Mouse (Mus musculus) liver, postnatal 0 days (tissue): ENCODE measurements around the gene S100a9. TPM values are rescaled to one million over a fixed set of nuclear protein-coding genes. Genes with fewer than 3 reads are reported as not detected.

Source experiments
- ATAC-seq: fragments of 200-750 bp; cut with Nextera tagmentation; 2 replicates; pipeline ENCODE4 v1.8.0; 2017; ENCODE audit warnings: mild to moderate bottlenecking, moderate library complexity
- DNase-seq: peaks from one replicate; pipeline ENCODE4 v3.0.0-alpha.2; 2016
- H3K27ac ChIP-seq: fragments of 300-500 bp; sonication (generic); 2 replicates; pipeline ENCODE4 v1.5.1; 2014; ENCODE audit warnings: antibody characterized with exemption, moderate library complexity, mild to moderate bottlenecking, low read depth
- H3K27me3 ChIP-seq: fragments of 300-500 bp; sonication (generic); 2 replicates; pipeline ENCODE4 v1.6.1; 2014; ENCODE audit warnings: low read length, control low read depth, mixed read lengths; ENCODE audit not compliant: insufficient read depth
- H3K36me3 ChIP-seq: fragments of 300-500 bp; sonication (generic); replicated peaks from 2 replicates; pipeline ENCODE4 v1.6.1; 2014; ENCODE audit warnings: mild to moderate bottlenecking, control low read depth, low read length, moderate library complexity, mixed read lengths; ENCODE audit not compliant: insufficient read depth
- H3K4me1 ChIP-seq: fragments of 300-500 bp; sonication (generic); 2 replicates; pipeline ENCODE4 v1.6.1; 2014; ENCODE audit warnings: antibody characterized with exemption, mild to moderate bottlenecking, control low read depth; ENCODE audit not compliant: insufficient read depth
- H3K4me2 ChIP-seq: fragments of 300-500 bp; sonication (generic); 2 replicates; pipeline ENCODE4 v1.6.1; 2014; ENCODE audit warnings: low read depth, mild to moderate bottlenecking, low read length, moderate library complexity, mixed read lengths
- H3K4me3 ChIP-seq: fragments of 300-500 bp; sonication (generic); 2 replicates; pipeline ENCODE4 v1.5.1; 2014; ENCODE audit warnings: low read depth, low read length
- H3K9ac ChIP-seq: fragments of 300-500 bp; sonication (generic); replicated peaks from 2 replicates; pipeline ENCODE4 v1.6.1; 2014; ENCODE audit warnings: mild to moderate bottlenecking, moderate library complexity
- H3K9me3 ChIP-seq: fragments of 300-500 bp; sonication (generic); 2 replicates; pipeline ENCODE4 v1.6.1; 2016; ENCODE audit warnings: mild to moderate bottlenecking, control low read depth, low read length, mixed read lengths
- CTCF ChIP-seq: sonication (generic); IDR thresholded peaks from 2 replicates; pipeline ENCODE4 v1.5.1; 2016; ENCODE audit warnings: antibody characterized with exemption, low read depth
- EP300 ChIP-seq: IDR thresholded peaks from 2 replicates; pipeline ENCODE4 v1.6.1; 2016; ENCODE audit warnings: antibody characterized with exemption, low read depth, mild to moderate bottlenecking
- WGBS: fragments of 180-500 bp; shearing (Covaris S2); extraction: QIAGEN DNeasy Blood & Tissue Kit; methylation state at CpG from one replicate; pipeline ENCODE4 v1.1.7; 2014; ENCODE audit not compliant: insufficient replicate concordance; 5-methylcytosine and 5-hydroxymethylcytosine counted together
- polyA plus RNA-seq: library from polyadenylated mRNA; unstranded; fragments of >200 nt; fragmentation: Nextera tagmentation; extraction: Ambion mirVana; gene quantifications from 2 replicates; pipeline ENCODE4 v1.2.1, GENCODE M21; 2015

S100a9 gene
- polyA plus RNA-seq, 1 experiment from 2014 or later, result 2,494 TPM

- H3K27ac ChIP-seq, result no peak overlapping the region
- no peak overlapping the region for H3K9ac ChIP-seq
- no peaks in the 10 kb centered on the region for H3K36me3 ChIP-seq
- no peak for ATAC-seq
- DNase-seq, result peak; percentile 23
- H3K9me3 ChIP-seq, result no peaks in the 10 kb centered on the region
- H3K4me2 ChIP-seq, result no peak overlapping the region; the same call in 1 of the 2 replicates
- TF ChIP-seq CTCF (peak; percentile 53), EP300 (no peak)
- WGBS, result 52% methylated on average over 4 of the region's 4 CpGs
- H3K4me1 ChIP-seq, result no peaks in the 10 kb centered on the region
- no peaks in the 10 kb centered on the region for H3K27me3 ChIP-seq
- no peak overlapping the region for H3K4me3 ChIP-seq
Observed at GRCm38 (mm10) chr3:90657405-90657804, 38.1 kb downstream of the S100a9 start.

DNA sequence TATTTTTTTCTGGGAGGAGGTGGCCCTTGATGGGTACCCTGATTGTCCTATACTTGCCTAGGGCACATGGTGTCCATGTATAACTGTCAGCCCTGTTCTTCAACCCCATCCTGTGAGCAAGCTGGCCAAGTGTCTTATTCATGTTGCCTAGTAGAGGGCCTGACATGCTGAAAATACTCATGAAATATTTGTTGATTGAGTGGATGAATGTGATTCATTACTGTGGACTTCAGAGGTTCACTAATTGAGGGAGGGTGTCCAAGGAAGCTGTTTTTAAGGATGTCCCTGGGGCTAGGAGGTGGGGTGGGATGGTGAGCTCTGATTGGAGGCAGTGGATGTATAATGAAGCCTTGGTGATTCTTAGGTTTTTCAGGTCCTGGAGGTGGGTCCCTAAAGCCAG, 41.8 kb downstream of the S100a9 start, which contains the start of gene S100a7a:
S100a7a (plus strand) TSS at position 301 of the 400 bp plus-strand sequence.
- no peaks in the 10 kb centered on the region for H3K9me3 ChIP-seq
- no peaks in the 10 kb centered on the region for H3K4me1 ChIP-seq
- no peak for ATAC-seq
- no peaks in the 10 kb centered on the region for H3K27me3 ChIP-seq
- no peak for TF ChIP-seq EP300
- no peak for TF ChIP-seq CTCF
- no peak within 1 kb of the TSS for H3K4me3 ChIP-seq
- DNase-seq, result peak; percentile 2
- H3K36me3 ChIP-seq, result no peaks in the 10 kb centered on the region
- H3K4me2 ChIP-seq, result no peak within 1 kb of the TSS
- H3K27ac ChIP-seq, result no peak within 1 kb of the TSS
- no peak within 1 kb of the TSS for H3K9ac ChIP-seq

- H3K9me3 ChIP-seq, result no peaks in the 10 kb centered on the region
- ATAC-seq (no peak; the same call in 1 of the 2 replicates), DNase-seq (peak; percentile 62)
- no peaks in the 10 kb centered on the region for H3K4me1 ChIP-seq
- H3K4me2 ChIP-seq, result no peak overlapping the region
- no peaks in the 10 kb centered on the region for H3K36me3 ChIP-seq
- no peak overlapping the region for H3K9ac ChIP-seq
- H3K27ac ChIP-seq, result no peak overlapping the region
- 37% methylated on average over 5 of the region's 5 CpGs for WGBS
- H3K27me3 ChIP-seq, result no peaks in the 10 kb centered on the region
- H3K4me3 ChIP-seq, result no peak overlapping the region
- peak; percentile 79 for TF ChIP-seq CTCF
- no peak for TF ChIP-seq EP300
Observed at GRCm38 (mm10) chr3:90652878-90653508, 42.5 kb downstream of the S100a9 start.

- no peak for ATAC-seq
- H3K4me1 ChIP-seq, result no peaks in the 10 kb centered on the region
- H3K4me3 ChIP-seq, result no peak overlapping the region
- no peak overlapping the region for H3K27ac ChIP-seq
- no peaks in the 10 kb centered on the region for H3K27me3 ChIP-seq
- WGBS, result 72% methylated on average over 2 of the region's 2 CpGs
- TF ChIP-seq EP300, result no peak
- no peak for TF ChIP-seq CTCF
- no peaks in the 10 kb centered on the region for H3K36me3 ChIP-seq
- no peak overlapping the region for H3K9ac ChIP-seq
- no peaks in the 10 kb centered on the region for H3K9me3 ChIP-seq
- no peak overlapping the region for H3K4me2 ChIP-seq
- no peak for DNase-seq
Observed at GRCm38 (mm10) chr3:90649832-90650231, 45.7 kb downstream of the S100a9 start.

GRCm38 (mm10) chr3:90648981-90649380, 46.5 kb downstream of the S100a9 start:
- DNase-seq (no peak), ATAC-seq (no peak)

DNA sequence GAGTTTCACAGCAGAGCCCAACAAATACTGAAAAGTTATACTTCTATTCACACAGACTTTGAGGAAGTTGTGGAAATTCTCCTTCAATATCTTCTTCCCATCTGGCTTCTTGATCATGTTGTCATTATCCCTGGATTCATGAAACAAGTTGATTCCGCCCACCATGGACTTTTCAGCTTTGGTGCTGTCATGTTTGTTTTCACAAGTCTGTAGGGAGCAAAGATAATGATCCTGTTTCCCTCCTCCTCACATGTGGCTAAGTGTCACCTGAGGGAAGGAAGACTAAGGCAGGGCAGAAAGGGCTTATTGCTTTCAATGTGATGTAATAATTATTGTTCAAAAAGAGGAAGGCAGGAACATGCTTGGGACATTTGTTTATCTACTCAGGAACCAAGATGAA, 48.2 kb downstream of the S100a9 start:
- Histone ChIP-seq H3K9me3 (no peaks in the 10 kb centered on the region), H3K27me3 (no peaks in the 10 kb centered on the region), H3K9ac (no peak overlapping the region), H3K4me2 (no peak overlapping the region), H3K27ac (no peak overlapping the region), H3K4me3 (no peak overlapping the region), H3K4me1 (no peaks in the 10 kb centered on the region), H3K36me3 (no peaks in the 10 kb centered on the region)
- ATAC-seq, result no peak
- peak; percentile 2 for DNase-seq
- TF ChIP-seq EP300 (no peak), CTCF (no peak)
- 82% methylated on average over 1 of the region's 1 CpGs for WGBS

More at GRCm38 (mm10) chr3:90648981-90649380, 46.5 kb downstream of the S100a9 start:
- H3K27me3 ChIP-seq, result no peaks in the 10 kb centered on the region
- H3K9ac ChIP-seq, result no peak overlapping the region
- no peak overlapping the region for H3K4me3 ChIP-seq
- no peak for TF ChIP-seq EP300
- TF ChIP-seq CTCF, result no peak
- no peak overlapping the region for H3K4me2 ChIP-seq
- H3K4me1 ChIP-seq, result no peaks in the 10 kb centered on the region
- no peaks in the 10 kb centered on the region for H3K9me3 ChIP-seq
- H3K27ac ChIP-seq, result no peak overlapping the region
- no peaks in the 10 kb centered on the region for H3K36me3 ChIP-seq
